Mouse (Mus musculus) lung, postnatal 0 days (tissue): Measurements from ENCODE around the gene Ube2o. TPM values are rescaled to one million over a fixed set of nuclear protein-coding genes. Genes with fewer than 3 reads are reported as not detected.
A peak's percentile ranks its signal among the peaks of the same experiment; 100 is the strongest.

Experiments used
- ATAC-seq: fragments of 200-750 bp; cut with Nextera tagmentation; 2 replicates; pipeline ENCODE4 v1.8.0; 2017; ENCODE audit warnings: moderate library complexity
- DNase-seq: peaks from one replicate; pipeline ENCODE4 v3.0.0-alpha.2; 2016; ENCODE audit warnings: low spot score
- H3K27ac ChIP-seq: fragments of 300-500 bp; sonication (generic); 2 replicates; pipeline ENCODE4 v1.5.1; 2014; ENCODE audit warnings: antibody characterized with exemption, mild to moderate bottlenecking, low read length, mixed read lengths
- H3K27me3 ChIP-seq: fragments of 300-500 bp; sonication (generic); replicated peaks from 2 replicates; pipeline ENCODE4 v1.6.1; 2014; ENCODE audit warnings: low read length, mixed read lengths; ENCODE audit not compliant: insufficient read depth
- H3K36me3 ChIP-seq: fragments of 300-500 bp; sonication (generic); 2 replicates; pipeline ENCODE4 v1.6.1; 2014; ENCODE audit warnings: low read length, mixed read lengths; ENCODE audit not compliant: insufficient read depth
- H3K4me1 ChIP-seq: fragments of 300-500 bp; sonication (generic); 2 replicates; pipeline ENCODE4 v1.6.1; 2014; ENCODE audit warnings: antibody characterized with exemption, low read depth, low read length, mixed read lengths; ENCODE audit not compliant: insufficient read depth
- H3K4me2 ChIP-seq: fragments of 300-500 bp; sonication (generic); replicated peaks from 2 replicates; pipeline ENCODE4 v1.6.1; 2014; ENCODE audit warnings: low read depth, mild to moderate bottlenecking, low read length, moderate library complexity, mixed read lengths
- H3K4me3 ChIP-seq: fragments of 300-500 bp; sonication (generic); 2 replicates; pipeline ENCODE4 v1.5.1; 2014; ENCODE audit warnings: low read depth, low read length
- H3K9ac ChIP-seq: fragments of 300-500 bp; sonication (generic); replicated peaks from 2 replicates; pipeline ENCODE4 v1.6.1; 2014; ENCODE audit warnings: low read depth, mild to moderate bottlenecking
- H3K9me3 ChIP-seq: fragments of 300-500 bp; sonication (generic); 2 replicates; pipeline ENCODE4 v1.6.1; 2016; ENCODE audit warnings: low read length, mixed read lengths
- CTCF ChIP-seq: IDR thresholded peaks from 2 replicates; pipeline ENCODE4 v1.5.1; 2016; ENCODE audit warnings: antibody characterized with exemption, mild to moderate bottlenecking
- EP300 ChIP-seq: IDR thresholded peaks from 2 replicates; pipeline ENCODE4 v1.6.1; 2016; ENCODE audit warnings: antibody characterized with exemption, mild to moderate bottlenecking, control low read depth
- WGBS: fragments of 180-500 bp; shearing (Covaris S2); extraction: QIAGEN DNeasy Blood & Tissue Kit; methylation state at CpG from one replicate; pipeline ENCODE4 v1.1.7; 2014; 5-methylcytosine and 5-hydroxymethylcytosine counted together
- polyA plus RNA-seq: library from polyadenylated mRNA; unstranded; fragments of >200 nt; fragmentation: Nextera tagmentation; extraction: Ambion mirVana; gene quantifications from 2 replicates; pipeline ENCODE4 v1.2.1, GENCODE M21; 2015

Ube2o gene
- polyA plus RNA-seq, 1 experiment from 2014 or later = 9.1 TPM

GRCm38 (mm10) chr11:116522886-116523698 lies 58.2 kb downstream of the Ube2o start:
- Histone ChIP-seq H3K4me3 (no peak overlapping the region), H3K4me2 (no peak overlapping the region), H3K9ac (no peak overlapping the region), H3K36me3 (no peaks in the 10 kb centered on the region), H3K9me3 (no peaks in the 10 kb centered on the region), H3K27ac (peak overlapping the region; percentile 83), H3K4me1 (peaks cover 16% of the 10 kb centered on the region; the same call in 1 of the 2 replicates), H3K27me3 (no peaks in the 10 kb centered on the region)
- DNase-seq (peak; percentile 77), ATAC-seq (peak; percentile 25)
- 32% methylated on average over 16 of the region's 16 CpGs for WGBS
- no peak for TF ChIP-seq EP300
- TF ChIP-seq CTCF = no peak

GRCm38 (mm10) chr11:116522046-116522445 lies 59.2 kb downstream of the Ube2o start:
- peak; percentile 75 for DNase-seq
- Histone ChIP-seq H3K27ac (peak overlapping the region; percentile 83), H3K27me3 (no peaks in the 10 kb centered on the region), H3K4me3 (no peak overlapping the region), H3K4me1 (peaks cover 16% of the 10 kb centered on the region; the same call in 1 of the 2 replicates), H3K4me2 (no peak overlapping the region), H3K9ac (no peak overlapping the region), H3K9me3 (no peaks in the 10 kb centered on the region), H3K36me3 (no peaks in the 10 kb centered on the region)
- TF ChIP-seq CTCF (no peak), EP300 (peak; percentile 78)
- WGBS = 58% methylated on average over 3 of the region's 3 CpGs
- ATAC-seq = peak; percentile 72

GRCm38 (mm10) chr11:116521143-116521542 lies 60.1 kb downstream of the Ube2o start:
- Histone ChIP-seq H3K36me3 (no peaks in the 10 kb centered on the region), H3K27ac (0 out of 2 replicates have a peak overlapping the region, but pooled peaks have one; percentile 32), H3K4me1 (peaks cover 16% of the 10 kb centered on the region; the same call in 1 of the 2 replicates), H3K4me3 (no peak overlapping the region), H3K27me3 (no peaks in the 10 kb centered on the region), H3K9me3 (no peaks in the 10 kb centered on the region), H3K9ac (no peak overlapping the region), H3K4me2 (no peak overlapping the region)
- peak; percentile 47 for DNase-seq
- WGBS = 61% methylated on average over 3 of the region's 3 CpGs
- ATAC-seq = no peak
- no peak for TF ChIP-seq EP300
- no peak for TF ChIP-seq CTCF

GRCm38 (mm10) chr11:116518482-116518881 lies 62.8 kb downstream of the Ube2o start:
- Histone ChIP-seq H3K4me2 (no peak overlapping the region), H3K4me3 (no peak overlapping the region), H3K27me3 (no peaks in the 10 kb centered on the region), H3K4me1 (peaks cover 5% of the 10 kb centered on the region; the same call in 1 of the 2 replicates), H3K36me3 (no peaks in the 10 kb centered on the region), H3K27ac (0 out of 2 replicates have a peak overlapping the region, but pooled peaks have one; percentile 14), H3K9me3 (no peaks in the 10 kb centered on the region), H3K9ac (no peak overlapping the region)
- DNase-seq (peak; percentile 95), ATAC-seq (peak; percentile 74)
- TF ChIP-seq CTCF (no peak), EP300 (peak; percentile 88)
- 33% methylated on average over 8 of the region's 8 CpGs for whole genome bisulfite sequencing

- WGBS = 28% methylated on average over 24 of the region's 24 CpGs
- Histone ChIP-seq H3K4me1 (no peaks in the 10 kb centered on the region), H3K4me3 (no peak overlapping the region), H3K4me2 (no peak overlapping the region), H3K27me3 (no peaks in the 10 kb centered on the region), H3K27ac (no peak overlapping the region), H3K9ac (no peak overlapping the region), H3K36me3 (no peaks in the 10 kb centered on the region), H3K9me3 (no peaks in the 10 kb centered on the region)
- DNase-seq = no peak
- no peak for ATAC-seq
- TF ChIP-seq CTCF (peak; percentile 49), EP300 (no peak)
Observed at GRCm38 (mm10) chr11:116515330-116516020, 65.8 kb downstream of the Ube2o start.

- WGBS = 53% methylated on average over 4 of the region's 4 CpGs
Observed at GRCm38 (mm10) chr11:116513531-116514038, 67.7 kb downstream of the Ube2o start.

More at GRCm38 (mm10) chr11:116513531-116514038, 67.7 kb downstream of the Ube2o start:
- no peak overlapping the region for H3K9ac ChIP-seq
- H3K36me3 ChIP-seq = no peaks in the 10 kb centered on the region
- 0 out of 2 replicates have a peak overlapping the region, but pooled peaks have one; percentile 0 for H3K27ac ChIP-seq
- H3K4me3 ChIP-seq = no peak overlapping the region
- peak; percentile 28; the same call in 1 of the 2 replicates for ATAC-seq
- no peaks in the 10 kb centered on the region for H3K4me1 ChIP-seq
- no peak for DNase-seq
- TF ChIP-seq EP300 (peak; percentile 43), CTCF (no peak)
- H3K4me2 ChIP-seq = no peak overlapping the region
- H3K9me3 ChIP-seq = no peaks in the 10 kb centered on the region
- no peaks in the 10 kb centered on the region for H3K27me3 ChIP-seq
